Mouse (Mus musculus) erythroblast, embryonic 14.5 days (primary cell): ENCODE results near the gene Smim20. TPM values are rescaled to one million over a fixed set of nuclear protein-coding genes. Genes with fewer than 3 reads are reported as not detected.

Experiments used
- H3K27me3 ChIP-seq: 2 replicates; pipeline ENCODE4 v1.6.1; 2012; ENCODE audit warnings: inconsistent platforms; ENCODE audit not compliant: control insufficient read depth
- H3K36me3 ChIP-seq: 2 replicates; pipeline ENCODE4 v1.6.1; 2012; ENCODE audit warnings: mild to moderate bottlenecking, inconsistent platforms; ENCODE audit not compliant: control insufficient read depth
- H3K4me1 ChIP-seq: 2 replicates; pipeline ENCODE4 v1.6.1; 2012; ENCODE audit warnings: inconsistent platforms; ENCODE audit not compliant: control insufficient read depth
- H3K4me3 ChIP-seq: replicated peaks from 2 replicates; pipeline ENCODE3; 2012; ENCODE audit warnings: moderate library complexity, mild to moderate bottlenecking, inconsistent platforms
- H3K9me3 ChIP-seq: 2 replicates; pipeline ENCODE4 v1.6.1; 2012; ENCODE audit warnings: low read length, inconsistent platforms, mixed read lengths; ENCODE audit not compliant: control insufficient read depth
- GATA1 ChIP-seq: IDR thresholded peaks from 2 replicates; pipeline ENCODE4 v1.6.1; 2012; ENCODE audit warnings: low read length, inconsistent platforms, mixed read lengths
- TAL1 ChIP-seq: IDR thresholded peaks from 3 replicates; pipeline ENCODE4 v1.6.1; 2012; ENCODE audit warnings: low read length, inconsistent platforms, mixed read lengths
- polyA plus RNA-seq: library from polyadenylated mRNA; stranded (reverse); fragments of >175 nt; gene quantifications from 2 replicates; pipeline ENCODE4 v1.2.3, GENCODE M21; 2012

The Smim20 gene
- polyA plus RNA-seq, 1 experiment, result 1.4 TPM

GRCm38 (mm10) chr5:53294627-53295026 lies 27.7 kb downstream of the Smim20 start:
- H3K36me3 ChIP-seq, result no peaks in the 10 kb centered on the region
- no peak overlapping the region for H3K4me3 ChIP-seq
- TF ChIP-seq TAL1 (no peak), GATA1 (no peak)
- H3K9me3 ChIP-seq, result no peaks in the 10 kb centered on the region
- H3K27me3 ChIP-seq, result no peaks in the 10 kb centered on the region
- H3K4me1 ChIP-seq, result no peaks in the 10 kb centered on the region

GRCm38 (mm10) chr5:53296961-53297360 lies 30.1 kb downstream of the Smim20 start:
- H3K4me3 ChIP-seq, result no peak overlapping the region
- H3K27me3 ChIP-seq, result no peaks in the 10 kb centered on the region
- H3K36me3 ChIP-seq, result no peaks in the 10 kb centered on the region
- no peaks in the 10 kb centered on the region for H3K9me3 ChIP-seq
- no peaks in the 10 kb centered on the region for H3K4me1 ChIP-seq
- TF ChIP-seq TAL1 (no peak), GATA1 (no peak)

GRCm38 (mm10) chr5:53301496-53301895 lies 34.6 kb downstream of the Smim20 start:
- no peaks in the 10 kb centered on the region for H3K36me3 ChIP-seq
- H3K4me1 ChIP-seq, result no peaks in the 10 kb centered on the region
- TF ChIP-seq TAL1 (no peak), GATA1 (no peak)
- H3K9me3 ChIP-seq, result no peaks in the 10 kb centered on the region
- H3K4me3 ChIP-seq, result no peak overlapping the region
- H3K27me3 ChIP-seq, result no peaks in the 10 kb centered on the region

GRCm38 (mm10) chr5:53302895-53303670 lies 36.2 kb downstream of the Smim20 start:
- Histone ChIP-seq H3K4me1 (no peaks in the 10 kb centered on the region), H3K9me3 (no peaks in the 10 kb centered on the region), H3K27me3 (no peaks in the 10 kb centered on the region), H3K36me3 (no peaks in the 10 kb centered on the region), H3K4me3 (no peak overlapping the region)
- TF ChIP-seq TAL1 (no peak), GATA1 (no peak)

GRCm38 (mm10) chr5:53303941-53304340 lies 37.1 kb downstream of the Smim20 start:
- Histone ChIP-seq H3K4me1 (no peaks in the 10 kb centered on the region), H3K27me3 (no peaks in the 10 kb centered on the region), H3K9me3 (no peaks in the 10 kb centered on the region), H3K4me3 (no peak overlapping the region), H3K36me3 (no peaks in the 10 kb centered on the region)
- TF ChIP-seq TAL1 (no peak), GATA1 (no peak)

GRCm38 (mm10) chr5:53304936-53305335 lies 38.1 kb downstream of the Smim20 start:
- H3K27me3 ChIP-seq, result no peaks in the 10 kb centered on the region
- H3K9me3 ChIP-seq, result no peaks in the 10 kb centered on the region
- no peaks in the 10 kb centered on the region for H3K4me1 ChIP-seq
- no peak for TF ChIP-seq TAL1
- no peak for TF ChIP-seq GATA1
- no peaks in the 10 kb centered on the region for H3K36me3 ChIP-seq
- no peak overlapping the region for H3K4me3 ChIP-seq

- TF ChIP-seq TAL1, result no peak
- TF ChIP-seq GATA1, result no peak
- Histone ChIP-seq H3K4me1 (no peaks in the 10 kb centered on the region), H3K27me3 (no peaks in the 10 kb centered on the region), H3K9me3 (no peaks in the 10 kb centered on the region), H3K36me3 (no peaks in the 10 kb centered on the region), H3K4me3 (no peak overlapping the region)
Observed at GRCm38 (mm10) chr5:53306864-53307263, 40.0 kb downstream of the Smim20 start.

GRCm38 (mm10) chr5:53307437-53307836 lies 40.6 kb downstream of the Smim20 start:
- Histone ChIP-seq H3K9me3 (no peaks in the 10 kb centered on the region), H3K4me1 (no peaks in the 10 kb centered on the region), H3K36me3 (no peaks in the 10 kb centered on the region), H3K27me3 (no peaks in the 10 kb centered on the region), H3K4me3 (no peak overlapping the region)
- TF ChIP-seq TAL1 (no peak), GATA1 (no peak)

GRCm38 (mm10) chr5:53314404-53315167 lies 47.7 kb downstream of the Smim20 start:
- H3K4me1 ChIP-seq, result no peaks in the 10 kb centered on the region
- H3K27me3 ChIP-seq, result no peaks in the 10 kb centered on the region
- H3K4me3 ChIP-seq, result no peak overlapping the region
- H3K9me3 ChIP-seq, result no peaks in the 10 kb centered on the region
- H3K36me3 ChIP-seq, result no peaks in the 10 kb centered on the region
- no peak for TF ChIP-seq TAL1
- TF ChIP-seq GATA1, result no peak
